Mouse (Mus musculus) MEL (cell line): ENCODE measurements at regions not wholly inside any gene's neighbourhood (a gene's known extent, or its start where the extent isn't known, plus 50 kb on each side); places are given as distances from the start of the nearest gene placed in this dataset.

Source experiments
- CTCF ChIP-seq, 3 experiments: IDR thresholded peaks in 2 of 3; conservative IDR thresholded peaks in 1 of 3; 2 replicates each; pipeline ENCODE4 v1.5.1; 2011 to 2012; ENCODE audit warnings: low read length in 3 of 3, low read depth in 2 of 3, mild to moderate bottlenecking in 2 of 3, improper control_type of control experiment in 1 of 3, inconsistent platforms in 1 of 3, mixed read lengths in 1 of 3, moderate library complexity in 1 of 3; ENCODE audit not compliant: control insufficient read depth in 1 of 3, insufficient read depth in 1 of 3, poor library complexity in 1 of 3, severe bottlenecking in 1 of 3
- GATA1 ChIP-seq: IDR thresholded peaks from 2 replicates; pipeline ENCODE4 v1.6.1; 2011; ENCODE audit warnings: low read depth, low read length, improper control_type of control experiment
- HCFC1 ChIP-seq: IDR thresholded peaks from 2 replicates; pipeline ENCODE4 v1.6.1; 2012; ENCODE audit warnings: low read depth, mild to moderate bottlenecking, inconsistent platforms, low read length, improper control_type of control experiment, moderate library complexity
- RAD21 ChIP-seq: IDR thresholded peaks from 2 replicates; pipeline ENCODE4 v1.6.1; 2011; ENCODE audit warnings: mild to moderate bottlenecking, low read depth, low read length, improper control_type of control experiment
- SIN3A ChIP-seq: IDR thresholded peaks from 2 replicates; pipeline ENCODE4 v1.6.1; 2012; ENCODE audit warnings: low read length, improper control_type of control experiment, inconsistent platforms
- ZC3H11A ChIP-seq: IDR thresholded peaks from 2 replicates; pipeline ENCODE4 v1.6.1; 2012; ENCODE audit warnings: low read depth, mild to moderate bottlenecking, inconsistent platforms, low read length, improper control_type of control experiment

DNA sequence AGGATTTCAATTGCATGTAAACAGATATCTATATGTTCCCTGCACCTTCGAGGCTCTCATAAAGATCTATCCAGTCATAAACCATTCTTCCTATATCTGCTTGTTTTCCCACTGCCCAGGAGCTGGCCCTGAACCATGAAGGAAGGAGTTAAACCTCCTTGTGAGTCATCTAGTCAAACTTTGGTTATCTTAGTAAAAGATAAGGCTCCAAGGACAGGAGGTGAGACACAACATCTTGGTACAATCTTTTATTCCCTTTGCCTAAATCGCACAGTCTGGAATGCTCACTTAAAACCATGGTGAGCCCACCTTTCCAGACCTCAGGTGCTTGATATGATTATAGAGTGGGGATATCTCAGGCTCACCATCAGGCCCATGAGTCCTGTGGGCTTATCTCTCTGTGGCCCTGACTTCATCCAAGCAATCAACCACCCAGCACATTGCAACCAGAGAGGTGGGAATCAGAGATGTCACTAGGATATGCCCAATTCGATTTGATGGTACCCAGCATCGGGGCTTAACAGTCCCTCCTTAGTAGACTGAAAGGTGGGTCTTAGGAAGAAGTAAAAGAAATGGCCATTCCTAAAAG is 65.2 kb upstream of the Rreb1 start:
- TF ChIP-seq RAD21 = no peak
- no peak for TF ChIP-seq CTCF (IDR thresholded peaks at IDR 0.05 in 2 of 3, conservative IDR thresholded peaks at IDR 0.05 in 1 of 3; ENCODE audit: control insufficient read depth in 1 of 3, insufficient read depth in 1 of 3, low read depth in 2 of 3, low read length in 3 of 3, poor library complexity in 1 of 3, severe bottlenecking in 1 of 3)
- no peak for TF ChIP-seq HCFC1
- no peak for TF ChIP-seq SIN3A
- TF ChIP-seq ZC3H11A = no peak
- peak; percentile 57; the same call in 1 of the 2 replicates for TF ChIP-seq GATA1
